Mouse (Mus musculus): ENCODE results near the gene Nr1i2. TPM values are rescaled to one million over a fixed set of nuclear protein-coding genes. Genes with fewer than 3 reads are reported as not detected.
"Not testable (repeated sequence)": the region's sequence is repeated elsewhere in the genome, so short reads cannot be mapped to it uniquely, and the experiment has no call there.

The Nr1i2 gene
- polyA plus RNA-seq, 1 experiment from 2014 or later: 0.07 TPM

- Histone ChIP-seq H3K27me3 (no peaks in the 10 kb centered on the region), H3K4me2 (no peak overlapping the region), H3K9me3 (no peaks in the 10 kb centered on the region), H3K4me1 (replicated peaks) (peaks cover 4% of the 10 kb centered on the region), H3K27ac (replicated peaks) (no peak overlapping the region), H3K9ac (no peak overlapping the region), H3K4me3 (no peak overlapping the region), H3K36me3 (peaks cover 28% of the 10 kb centered on the region)
- 68% methylated on average over 5 of the region's 5 CpGs for WGBS
- no peak for ATAC-seq (ENCODE audit: low read depth)
Measured at GRCm38 (mm10) chr16:38245849-38246585, 48.6 kb downstream of the Nr1i2 start.

DNA sequence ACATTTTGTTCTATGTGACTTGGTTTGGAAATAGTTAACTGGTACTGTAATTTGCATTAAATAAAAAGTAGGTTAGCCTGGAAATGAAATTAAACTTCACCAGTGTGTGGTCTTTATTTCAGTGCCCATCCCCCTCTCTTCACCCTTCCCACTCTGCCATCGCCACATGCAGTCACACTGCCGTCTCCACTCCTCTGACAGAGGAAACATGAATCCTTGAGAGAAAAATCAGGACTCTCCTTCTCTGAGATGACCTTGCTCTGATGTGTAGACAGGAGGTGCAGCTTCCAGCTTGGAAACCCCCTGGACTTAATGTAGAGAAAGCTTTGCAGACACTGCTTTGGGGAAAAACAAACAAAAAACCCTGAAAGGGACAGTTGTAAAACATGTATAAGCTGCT, 49.2 kb downstream of the Nr1i2 start:
- Histone ChIP-seq H3K27ac (replicated peaks) (no peak overlapping the region), H3K27me3 (no peaks in the 10 kb centered on the region), H3K4me3 (no peak overlapping the region), H3K4me2 (no peak overlapping the region), H3K9ac (no peak overlapping the region), H3K36me3 (peaks cover 33% of the 10 kb centered on the region), H3K4me1 (replicated peaks) (peaks cover 4% of the 10 kb centered on the region), H3K9me3 (no peaks in the 10 kb centered on the region)
- no peak for ATAC-seq (ENCODE audit: low read depth)
- WGBS: 36% methylated on average over 2 of the region's 2 CpGs

DNA sequence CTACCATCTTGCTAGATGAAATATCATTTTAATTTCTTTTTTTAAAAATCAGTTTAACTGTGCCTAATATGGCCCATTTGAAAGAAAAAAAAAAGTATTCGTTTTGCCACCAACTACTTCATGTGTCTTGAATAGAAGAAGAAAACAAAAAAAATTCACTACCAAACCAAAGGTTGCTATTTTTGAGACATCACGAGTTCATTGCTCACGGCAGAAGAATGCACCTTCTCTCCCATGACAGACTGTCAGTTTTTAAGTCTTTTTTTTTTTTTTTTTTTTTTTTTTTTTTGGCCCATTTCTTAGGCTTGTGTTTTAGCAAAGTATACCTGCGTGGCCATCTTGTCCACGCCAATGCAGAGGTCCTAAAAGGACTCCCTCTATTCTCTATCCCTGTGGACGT, 50.5 kb downstream of the Nr1i2 start:
- WGBS: 97% methylated on average over 6 of the region's 6 CpGs
- Histone ChIP-seq H3K9me3 (no peaks in the 10 kb centered on the region), H3K9ac (no peak overlapping the region), H3K4me1 (replicated peaks) (peaks cover 4% of the 10 kb centered on the region), H3K4me2 (no peak overlapping the region), H3K4me3 (no peak overlapping the region), H3K27ac (replicated peaks) (no peak overlapping the region), H3K27me3 (no peaks in the 10 kb centered on the region), H3K36me3 (peaks cover 40% of the 10 kb centered on the region)
- no peak for ATAC-seq (ENCODE audit: low read depth)

GRCm38 (mm10) chr16:38240167-38240566, 54.5 kb downstream of the Nr1i2 start:
- no peak overlapping the region for H3K4me2 ChIP-seq
- H3K4me1 ChIP-seq (replicated peaks): no peaks in the 10 kb centered on the region
- H3K27me3 ChIP-seq: no peaks in the 10 kb centered on the region
- H3K9ac ChIP-seq: no peak overlapping the region
- no peak; the same call in 1 of the 2 replicates for ATAC-seq (ENCODE audit: low read depth)
- H3K4me3 ChIP-seq: no peak overlapping the region
- H3K27ac ChIP-seq (replicated peaks): no peak overlapping the region
- peaks cover 42% of the 10 kb centered on the region for H3K36me3 ChIP-seq
- H3K9me3 ChIP-seq: no peaks in the 10 kb centered on the region
- 97% methylated on average over 10 of the region's 10 CpGs for WGBS

GRCm38 (mm10) chr16:38239729-38240128, 54.9 kb downstream of the Nr1i2 start:
- H3K27me3 ChIP-seq: no peaks in the 10 kb centered on the region
- peaks cover 42% of the 10 kb centered on the region for H3K36me3 ChIP-seq
- H3K27ac ChIP-seq (replicated peaks): no peak overlapping the region
- 82% methylated on average over 5 of the region's 5 CpGs for WGBS
- no peak for ATAC-seq (ENCODE audit: low read depth)
- no peaks in the 10 kb centered on the region for H3K4me1 ChIP-seq (replicated peaks)
- H3K9ac ChIP-seq: no peak overlapping the region
- H3K4me2 ChIP-seq: no peak overlapping the region
- no peaks in the 10 kb centered on the region for H3K9me3 ChIP-seq
- no peak overlapping the region for H3K4me3 ChIP-seq

DNA sequence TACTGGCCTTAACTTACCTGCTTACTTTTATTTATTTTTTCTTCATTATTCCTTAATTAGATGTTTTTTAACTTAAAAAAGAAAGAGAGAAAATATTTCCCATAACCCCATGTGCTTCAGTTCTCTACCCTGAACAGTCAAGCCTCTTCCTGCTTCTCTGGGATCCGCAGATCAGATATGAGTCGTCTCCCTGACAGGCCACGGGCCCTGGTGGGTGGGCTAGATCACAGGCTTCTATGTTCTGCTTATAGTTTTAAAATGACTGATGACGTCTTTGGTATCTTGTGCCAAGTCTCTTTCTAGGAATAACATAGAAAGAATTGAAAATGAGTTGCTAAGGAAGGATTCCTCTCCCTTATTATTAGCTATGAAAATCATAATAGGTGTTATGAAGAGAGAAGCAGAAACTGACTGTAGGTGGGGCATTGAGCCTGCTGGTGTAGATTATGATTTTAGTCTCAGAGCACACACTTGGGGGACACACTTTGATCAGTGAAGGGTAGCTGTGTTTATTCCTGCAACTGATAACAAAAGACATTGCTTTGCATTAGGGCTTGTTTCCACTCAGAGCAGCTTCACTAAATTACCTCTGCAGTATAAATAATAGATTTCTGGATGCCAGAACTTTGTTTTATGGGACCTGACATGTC, 57.6 kb downstream of the Nr1i2 start:
- Histone ChIP-seq H3K27ac (replicated peaks) (no peak overlapping the region), H3K4me1 (replicated peaks) (no peaks in the 10 kb centered on the region), H3K4me3 (no peak overlapping the region), H3K4me2 (no peak overlapping the region), H3K9ac (no peak overlapping the region), H3K27me3 (no peaks in the 10 kb centered on the region), H3K36me3 (peaks cover 32% of the 10 kb centered on the region), H3K9me3 (no peaks in the 10 kb centered on the region)
- no peak for ATAC-seq (ENCODE audit: low read depth)
- 89% methylated on average over 4 of the region's 4 CpGs for WGBS

- not testable (repeated sequence) for H3K27me3 ChIP-seq; H3K4me1 ChIP-seq (replicated peaks); H3K9ac ChIP-seq; H3K4me2 ChIP-seq; ATAC-seq (ENCODE audit: low read depth); H3K4me3 ChIP-seq; H3K9me3 ChIP-seq; H3K27ac ChIP-seq (replicated peaks)
- peaks cover 46% of the 10 kb centered on the region for H3K36me3 ChIP-seq
- 90% methylated on average over 4 of the region's 5 CpGs for WGBS
Measured at GRCm38 (mm10) chr16:38222491-38222890, 72.1 kb downstream of the Nr1i2 start.

GRCm38 (mm10) chr16:38205272-38205671, 89.4 kb downstream of the Nr1i2 start:
- Histone ChIP-seq H3K36me3 (peaks cover 33% of the 10 kb centered on the region), H3K4me1 (replicated peaks) (no peaks in the 10 kb centered on the region), H3K9ac (no peak overlapping the region), H3K27ac (replicated peaks) (no peak overlapping the region), H3K9me3 (no peaks in the 10 kb centered on the region), H3K27me3 (no peaks in the 10 kb centered on the region), H3K4me2 (no peak overlapping the region), H3K4me3 (no peak overlapping the region)
- 93% methylated on average over 7 of the region's 7 CpGs for WGBS
- no peak for ATAC-seq (ENCODE audit: low read depth)

Other genes starting within 250 kb of the Nr1i2 start
- gene Gsk3b, start 205.8 kb downstream of the Nr1i2 start, polyA plus RNA-seq (2015; fragmentation: Nextera tagmentation; extraction: Ambion mirVana): 158 and 167 TPM in 2 replicates
- 0.36 and 0.45 TPM in 2 replicates for gene Maats1, start 47.3 kb upstream of the Nr1i2 start, polyA plus RNA-seq (2015; fragmentation: Nextera tagmentation; extraction: Ambion mirVana)
- 92.1 and 104 TPM in 2 replicates for gene Cox17, start 52.2 kb upstream of the Nr1i2 start, polyA plus RNA-seq (2015; fragmentation: Nextera tagmentation; extraction: Ambion mirVana)
- not detected in 2 replicates for gene Gm21987, start 52.2 kb upstream of the Nr1i2 start, polyA plus RNA-seq (2015; fragmentation: Nextera tagmentation; extraction: Ambion mirVana)
- 0.67 and 0.99 TPM in 2 replicates for gene Popdc2, start 67.4 kb upstream of the Nr1i2 start, polyA plus RNA-seq (2015; fragmentation: Nextera tagmentation; extraction: Ambion mirVana)
- 0.48 and 0.75 TPM in 2 replicates for gene Pla1a, start 138.3 kb upstream of the Nr1i2 start, polyA plus RNA-seq (2015; fragmentation: Nextera tagmentation; extraction: Ambion mirVana)
- gene Adprh, start 157.9 kb upstream of the Nr1i2 start, polyA plus RNA-seq (2015; fragmentation: Nextera tagmentation; extraction: Ambion mirVana): 148 and 149 TPM in 2 replicates
- gene Cd80, start 160.7 kb upstream of the Nr1i2 start, polyA plus RNA-seq (2015; fragmentation: Nextera tagmentation; extraction: Ambion mirVana): 0.46 and 0.56 TPM in 2 replicates
- 39.6 and 39.9 TPM in 2 replicates for gene Timmdc1, start 227.8 kb upstream of the Nr1i2 start, polyA plus RNA-seq (2015; fragmentation: Nextera tagmentation; extraction: Ambion mirVana)